Mouse (Mus musculus) liver, adult 2 months (tissue): ENCODE results near the gene Lefty2.

Source experiments
- CTCF ChIP-seq: fragments of 200-500 bp; IDR thresholded peaks from 2 replicates; pipeline ENCODE4 v1.5.1; 2011; ENCODE audit warnings: low read depth, low read length, control low read depth
- POLR2A ChIP-seq: fragments of 200-500 bp; IDR thresholded peaks from 2 replicates; pipeline ENCODE4 v1.6.1; 2011; ENCODE audit warnings: low read length, control low read depth; ENCODE audit not compliant: insufficient read depth; ENCODE audit errors: extremely low read depth

DNA sequence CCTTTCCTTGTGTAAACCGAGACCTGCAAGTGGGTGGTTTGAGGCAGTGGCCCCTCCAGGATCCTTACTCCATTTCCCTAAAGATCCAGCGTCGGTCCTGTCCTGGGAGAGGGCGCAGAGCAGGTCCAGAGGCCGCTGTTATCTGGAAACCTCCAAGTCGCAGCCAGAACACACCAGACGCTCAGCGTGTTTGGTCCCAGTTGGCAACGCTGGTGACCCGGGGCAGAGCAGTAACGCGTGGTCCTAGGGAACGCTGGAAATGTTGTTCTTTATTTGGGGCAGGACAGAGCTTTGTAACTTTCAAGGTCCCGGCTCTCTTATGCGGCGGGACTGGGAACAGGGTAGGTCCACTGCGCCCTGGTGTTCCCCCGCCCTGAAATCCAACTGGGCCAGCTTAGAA is 48.8 kb downstream of the Lefty2 start:
- TF ChIP-seq CTCF: no peak
- TF ChIP-seq POLR2A: no peak
